Mouse (Mus musculus) hindbrain, embryonic 14.5 days (tissue): ENCODE data around the gene Gm21988. TPM values are rescaled to one million over a fixed set of nuclear protein-coding genes. Genes with fewer than 3 reads are reported as not detected.

Source experiments
- ATAC-seq: fragments of 200-750 bp; cut with Nextera tagmentation; 2 replicates; pipeline ENCODE4 v1.8.0; 2017; ENCODE audit warnings: moderate number of reproducible peaks, mild to moderate bottlenecking, moderate TSS enrichment, moderate library complexity; ENCODE audit not compliant: low FRiP score
- DNase-seq: peaks from one replicate; pipeline ENCODE4 v3.0.0-alpha.2; 2015; ENCODE audit warnings: low spot score
- H3K27ac ChIP-seq: fragments of 300-500 bp; sonication (generic); 2 replicates; pipeline ENCODE4 v1.5.1; 2014; ENCODE audit warnings: mild to moderate bottlenecking, moderate library complexity
- H3K27me3 ChIP-seq: fragments of 300-500 bp; sonication (generic); 2 replicates; pipeline ENCODE4 v1.6.1; 2014; ENCODE audit warnings: mild to moderate bottlenecking, low read length, mixed read lengths; ENCODE audit not compliant: control insufficient read depth, insufficient read depth
- H3K36me3 ChIP-seq: fragments of 300-500 bp; sonication (generic); replicated peaks from 2 replicates; pipeline ENCODE4 v1.6.1; 2014; ENCODE audit not compliant: control insufficient read depth, insufficient read depth
- H3K4me1 ChIP-seq: fragments of 300-500 bp; sonication (generic); replicated peaks from 2 replicates; pipeline ENCODE4 v1.6.1; 2014; ENCODE audit warnings: antibody characterized with exemption, low read length, mixed read lengths; ENCODE audit not compliant: control insufficient read depth, insufficient read depth
- H3K4me2 ChIP-seq: fragments of 300-500 bp; sonication (generic); replicated peaks from 2 replicates; pipeline ENCODE4 v1.6.1; 2014; ENCODE audit warnings: mild to moderate bottlenecking, moderate library complexity
- H3K4me3 ChIP-seq: fragments of 300-500 bp; sonication (generic); replicated peaks from 2 replicates; pipeline ENCODE4 v1.5.1; 2014; ENCODE audit warnings: mild to moderate bottlenecking, low read length
- H3K9ac ChIP-seq: fragments of 300-500 bp; sonication (generic); 2 replicates; pipeline ENCODE4 v1.6.1; 2014
- H3K9me3 ChIP-seq: fragments of 300-500 bp; sonication (generic); 2 replicates; pipeline ENCODE4 v1.6.1; 2016; ENCODE audit warnings: low read length; ENCODE audit not compliant: control insufficient read depth
- WGBS: fragments of 180-500 bp; shearing (Covaris S2); extraction: QIAGEN DNeasy Blood & Tissue Kit; methylation state at CpG from one replicate; pipeline ENCODE4 v1.1.7; 2014; 5-methylcytosine and 5-hydroxymethylcytosine counted together
- polyA plus RNA-seq: library from polyadenylated mRNA; unstranded; fragments of >200 nt; fragmentation: Nextera tagmentation; extraction: Ambion mirVana; gene quantifications from 2 replicates; pipeline ENCODE4 v1.2.1, GENCODE M21; 2014

Gene Gm21988
- 12.6 and 15.9 TPM in 2 replicates for polyA plus RNA-seq

DNA sequence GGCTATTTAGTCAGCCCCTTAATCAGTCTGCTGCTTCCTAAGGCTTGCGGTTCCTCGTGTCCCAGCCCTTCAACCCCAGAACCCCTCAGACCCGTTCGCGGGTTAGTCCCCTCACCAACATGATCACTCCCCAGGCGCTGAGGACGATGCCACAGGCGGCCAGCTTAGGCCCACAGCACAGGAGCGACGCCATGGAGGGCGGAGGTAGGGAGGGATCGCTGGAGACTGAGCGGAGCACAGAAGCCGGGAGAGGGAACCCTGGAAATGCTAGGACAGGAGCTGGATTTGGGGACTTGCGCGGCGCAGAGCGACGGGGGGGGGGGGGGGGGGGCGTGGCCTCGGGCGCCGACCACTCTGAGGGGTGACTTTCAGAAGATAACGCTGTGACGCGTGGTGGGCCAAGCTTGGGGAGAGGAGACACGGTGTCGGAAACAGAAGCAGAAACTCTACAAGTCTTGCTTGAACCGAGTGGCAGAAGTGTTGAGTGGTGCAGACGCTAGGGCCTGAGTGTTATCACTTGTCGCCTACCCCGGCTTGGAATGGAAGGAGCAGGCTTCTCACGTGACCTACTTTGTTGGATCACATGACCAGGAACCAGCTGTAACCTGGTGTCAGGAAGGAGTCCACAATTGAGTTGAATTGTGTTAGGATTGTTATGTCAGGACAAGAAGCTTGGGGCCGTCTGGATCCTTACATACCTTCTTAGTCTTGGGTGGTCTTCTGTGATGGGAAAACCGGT, at the start of gene Gm21988, which contains the start of gene Rnasek:
Gene Gm21988 (minus strand): TSS at position 290 of the 739 bp plus-strand sequence.
Gene Rnasek (minus strand): TSS at position 302 of the 739 bp plus-strand sequence.
- DNase-seq (peak; percentile 87), ATAC-seq (peak; percentile 59)
- Histone ChIP-seq H3K36me3 (peaks cover 13% of the 10 kb centered on the region), H3K9me3 (no peaks in the 10 kb centered on the region), H3K27ac (peak within 1 kb of the TSS; percentile 95), H3K4me1 (peaks cover 34% of the 10 kb centered on the region), H3K4me3 (peak within 1 kb of the TSS; percentile 60), H3K27me3 (no peaks in the 10 kb centered on the region), H3K4me2 (peak within 1 kb of the TSS; percentile 100), H3K9ac (peak within 1 kb of the TSS; percentile 74)
- WGBS: 0% methylated on average over 27 of the region's 35 CpGs

DNA sequence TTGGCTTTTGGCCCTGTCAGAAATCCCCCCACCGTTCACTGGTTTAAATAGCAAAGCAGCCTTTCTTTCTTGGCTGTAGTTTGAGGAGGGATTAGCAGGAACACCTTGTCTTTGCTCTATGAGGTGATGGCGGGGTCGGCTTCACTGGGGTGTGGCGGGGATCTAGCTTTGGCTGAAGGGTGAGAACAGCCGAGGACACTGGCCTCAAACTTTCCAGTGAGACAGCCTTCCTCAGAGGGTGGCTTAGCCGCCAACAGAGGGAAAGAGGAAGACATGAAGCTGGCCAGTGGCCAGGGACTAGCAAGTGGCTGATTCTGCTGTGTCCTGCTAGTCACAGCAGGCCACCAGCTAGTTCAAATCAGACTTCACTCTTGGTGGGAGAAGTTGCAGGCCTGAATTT, 49.6 kb upstream of the Gm21988 start:
- 23% methylated on average over 6 of the region's 6 CpGs for WGBS

DNA sequence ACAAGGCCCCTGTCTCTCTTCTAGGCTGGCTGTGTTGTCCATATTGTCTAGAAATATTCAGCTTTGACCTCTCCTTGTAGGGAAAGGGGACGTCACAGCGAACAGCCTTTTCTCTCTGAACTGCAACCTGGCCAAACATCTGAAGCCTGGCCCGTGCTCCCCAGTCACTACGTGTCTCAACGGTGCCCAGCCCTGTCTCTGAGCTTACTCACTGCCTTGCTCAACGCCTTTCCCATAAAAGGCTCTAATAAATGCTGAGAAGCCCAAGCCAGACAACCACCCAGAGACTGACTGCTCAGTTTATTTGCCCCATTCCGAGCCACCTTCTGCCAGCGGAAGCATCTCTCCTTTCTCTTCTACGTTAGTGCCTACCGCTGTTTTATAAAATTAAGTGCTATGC, 48.5 kb upstream of the Gm21988 start:
- no peaks in the 10 kb centered on the region for H3K27me3 ChIP-seq
- no peak overlapping the region for H3K4me2 ChIP-seq
- no peak for ATAC-seq
- no peaks in the 10 kb centered on the region for H3K9me3 ChIP-seq
- DNase-seq: no peak
- H3K9ac ChIP-seq: no peak overlapping the region
- H3K27ac ChIP-seq: no peak overlapping the region
- H3K4me3 ChIP-seq: no peak overlapping the region
- WGBS: 92% methylated on average over 10 of the region's 10 CpGs
- H3K4me1 ChIP-seq: no peaks in the 10 kb centered on the region
- no peaks in the 10 kb centered on the region for H3K36me3 ChIP-seq

More for the DNA sequence above, 49.6 kb upstream of the Gm21988 start:
- no peak overlapping the region for H3K4me3 ChIP-seq
- H3K27me3 ChIP-seq: no peaks in the 10 kb centered on the region
- DNase-seq (no peak), ATAC-seq (no peak)
- no peaks in the 10 kb centered on the region for H3K4me1 ChIP-seq
- H3K36me3 ChIP-seq: no peaks in the 10 kb centered on the region
- H3K9me3 ChIP-seq: no peaks in the 10 kb centered on the region
- H3K9ac ChIP-seq: no peak overlapping the region
- H3K27ac ChIP-seq: no peak overlapping the region
- no peak overlapping the region for H3K4me2 ChIP-seq

DNA sequence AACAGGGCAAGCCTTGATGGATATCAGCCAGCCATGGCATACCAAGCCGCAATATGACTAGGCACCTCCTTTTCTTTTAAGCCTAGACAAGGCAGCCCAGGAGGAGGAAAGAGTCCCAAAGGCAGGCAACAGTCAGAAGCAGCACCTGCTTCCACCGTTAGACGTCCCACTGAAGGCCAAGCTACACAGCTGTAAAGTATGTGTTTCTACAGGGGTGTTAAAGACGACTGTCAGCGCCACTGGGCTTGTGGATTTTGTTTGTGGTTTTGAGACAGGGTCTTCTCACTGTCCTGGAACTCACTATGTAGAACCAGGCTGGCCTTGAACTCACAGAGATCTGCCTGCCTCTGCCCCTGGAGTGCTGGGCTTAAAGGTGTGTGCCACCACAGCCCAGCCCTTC, 46.1 kb upstream of the Gm21988 start:
- no peak overlapping the region for H3K9ac ChIP-seq
- H3K4me2 ChIP-seq: no peak overlapping the region
- no peaks in the 10 kb centered on the region for H3K9me3 ChIP-seq
- no peaks in the 10 kb centered on the region for H3K27me3 ChIP-seq
- no peak overlapping the region for H3K27ac ChIP-seq
- no peaks in the 10 kb centered on the region for H3K4me1 ChIP-seq
- H3K4me3 ChIP-seq: no peak overlapping the region
- ATAC-seq (no peak), DNase-seq (no peak)
- H3K36me3 ChIP-seq: no peaks in the 10 kb centered on the region
- WGBS: 79% methylated on average over 5 of the region's 5 CpGs

DNA sequence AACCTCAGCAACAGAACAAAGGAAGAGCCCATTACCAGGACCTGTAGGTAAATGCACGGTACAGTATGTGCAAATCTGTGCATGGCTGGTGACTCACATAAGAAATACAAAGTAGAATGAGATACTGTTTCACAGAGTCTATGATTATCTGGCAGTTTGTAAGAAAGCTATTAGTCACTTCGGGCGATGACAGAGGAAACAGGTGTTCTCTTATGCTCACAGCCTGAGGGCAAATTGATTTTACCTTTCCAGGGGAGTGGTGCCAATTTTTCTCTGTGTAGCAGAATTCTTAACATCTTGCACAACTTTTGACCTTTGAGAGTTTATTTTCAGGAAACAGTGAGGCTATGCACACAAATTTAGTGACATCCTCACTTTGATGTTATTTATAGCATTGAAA, 45.1 kb upstream of the Gm21988 start:
- Histone ChIP-seq H3K36me3 (no peaks in the 10 kb centered on the region), H3K9me3 (no peaks in the 10 kb centered on the region), H3K4me3 (no peak overlapping the region), H3K4me1 (no peaks in the 10 kb centered on the region), H3K9ac (no peak overlapping the region), H3K4me2 (no peak overlapping the region), H3K27me3 (no peaks in the 10 kb centered on the region), H3K27ac (no peak overlapping the region)
- no peak for ATAC-seq
- DNase-seq: no peak
- 84% methylated on average over 3 of the region's 3 CpGs for WGBS

DNA sequence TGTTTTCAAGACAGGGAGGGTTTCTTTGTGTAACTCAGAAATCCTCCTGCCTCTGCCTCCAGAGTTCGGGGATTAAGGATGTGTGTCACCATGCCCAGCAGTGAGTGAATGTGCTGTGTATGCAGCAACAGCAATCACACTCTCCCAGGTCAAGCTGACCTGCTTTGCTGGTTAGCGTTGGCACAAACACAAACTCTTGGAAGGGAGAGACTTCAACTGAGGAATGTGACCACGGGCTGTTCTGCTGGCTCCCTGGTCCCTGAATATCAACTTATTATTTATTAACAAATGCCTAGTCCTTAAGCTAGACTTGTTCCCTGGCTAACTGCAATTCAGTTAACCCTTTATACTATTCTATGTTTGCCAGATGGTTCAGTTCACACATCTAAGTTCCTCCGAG, 44.0 kb upstream of the Gm21988 start:
- no peak overlapping the region for H3K4me2 ChIP-seq
- H3K36me3 ChIP-seq: no peaks in the 10 kb centered on the region
- H3K4me3 ChIP-seq: no peak overlapping the region
- H3K4me1 ChIP-seq: no peaks in the 10 kb centered on the region
- WGBS: 82% methylated on average over 4 of the region's 4 CpGs
- H3K9ac ChIP-seq: no peak overlapping the region
- H3K27ac ChIP-seq: no peak overlapping the region
- no peak for ATAC-seq
- no peaks in the 10 kb centered on the region for H3K9me3 ChIP-seq
- no peak for DNase-seq
- no peaks in the 10 kb centered on the region for H3K27me3 ChIP-seq

DNA sequence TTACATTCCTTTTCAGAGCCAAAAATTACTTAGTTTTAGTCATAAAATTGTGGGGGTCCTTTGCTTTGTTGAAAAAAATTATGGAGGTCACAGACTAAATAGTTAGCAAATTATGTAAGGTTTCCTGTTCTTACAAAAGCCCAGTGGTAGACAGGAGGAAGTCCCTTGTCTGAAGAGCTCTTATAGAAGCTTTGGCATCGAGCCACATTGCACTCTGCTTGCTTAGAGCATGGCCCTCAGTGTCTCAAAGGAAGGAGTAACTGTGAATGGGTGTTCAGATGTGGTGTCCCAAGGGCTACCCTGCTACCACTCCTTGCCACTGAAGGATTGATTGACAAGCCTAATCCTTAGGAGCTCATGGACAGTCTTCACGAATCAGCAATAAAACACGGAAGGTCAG, 40.8 kb upstream of the Gm21988 start:
- ATAC-seq: no peak
- DNase-seq: no peak
- H3K4me3 ChIP-seq: no peak overlapping the region

DNA sequence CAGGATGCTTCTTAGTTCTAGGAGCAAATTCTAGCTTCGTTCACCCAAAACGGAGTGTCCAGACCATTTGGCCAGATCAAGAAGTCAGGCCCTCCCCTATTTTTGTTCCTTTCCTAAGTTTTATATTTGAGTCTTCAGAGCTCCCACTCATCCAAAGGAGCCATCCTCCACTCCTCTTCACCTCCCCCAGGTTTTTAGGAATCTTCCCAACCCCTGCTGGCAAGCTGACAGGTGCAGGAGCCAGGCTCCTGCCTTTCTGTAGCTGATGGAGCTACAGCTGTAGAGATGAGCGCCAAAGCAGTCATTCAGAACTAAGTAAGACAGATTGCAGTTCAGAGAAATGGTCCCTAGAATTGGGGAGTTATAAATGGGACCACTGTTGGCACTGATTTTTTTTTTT, 39.3 kb upstream of the Gm21988 start:
- H3K36me3 ChIP-seq: no peaks in the 10 kb centered on the region
- DNase-seq (peak; percentile 28), ATAC-seq (no peak)
- no peak overlapping the region for H3K27ac ChIP-seq
- no peaks in the 10 kb centered on the region for H3K27me3 ChIP-seq
- H3K4me2 ChIP-seq: no peak overlapping the region
- no peak overlapping the region for H3K9ac ChIP-seq
- no peaks in the 10 kb centered on the region for H3K9me3 ChIP-seq
- 82% methylated on average over 3 of the region's 3 CpGs for WGBS
- no peaks in the 10 kb centered on the region for H3K4me1 ChIP-seq
- no peak overlapping the region for H3K4me3 ChIP-seq

More for the DNA sequence above, 40.8 kb upstream of the Gm21988 start:
- no peaks in the 10 kb centered on the region for H3K9me3 ChIP-seq
- no peaks in the 10 kb centered on the region for H3K4me1 ChIP-seq
- H3K27me3 ChIP-seq: no peaks in the 10 kb centered on the region
- no peak overlapping the region for H3K4me2 ChIP-seq
- H3K27ac ChIP-seq: no peak overlapping the region
- no peaks in the 10 kb centered on the region for H3K36me3 ChIP-seq
- no peak overlapping the region for H3K9ac ChIP-seq
- 75% methylated on average over 3 of the region's 3 CpGs for WGBS

DNA sequence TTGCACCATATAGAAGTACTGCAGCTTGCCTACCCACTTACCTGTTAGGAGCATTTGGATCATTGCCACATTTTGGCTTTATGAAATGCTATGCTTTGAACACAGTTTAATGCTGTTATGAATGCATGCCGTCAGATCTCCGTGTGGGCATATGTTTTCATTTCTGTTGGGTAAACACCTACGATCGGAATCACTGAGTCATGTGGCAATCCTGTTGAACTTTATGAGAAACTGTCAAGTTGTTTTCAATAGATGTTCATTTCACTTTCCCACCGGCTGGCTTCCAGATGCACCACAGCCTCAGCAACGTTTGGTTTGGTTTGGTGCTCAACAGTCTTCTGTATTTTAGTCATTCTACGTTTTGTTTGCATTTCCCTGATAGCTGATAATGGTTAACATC, 32.0 kb upstream of the Gm21988 start:
- Histone ChIP-seq H3K9ac (no peak overlapping the region), H3K36me3 (no peaks in the 10 kb centered on the region), H3K27me3 (no peaks in the 10 kb centered on the region), H3K9me3 (no peaks in the 10 kb centered on the region), H3K4me3 (no peak overlapping the region), H3K4me1 (no peaks in the 10 kb centered on the region), H3K4me2 (no peak overlapping the region), H3K27ac (no peak overlapping the region)
- DNase-seq (no peak), ATAC-seq (no peak)
- 88% methylated on average over 7 of the region's 7 CpGs for WGBS
